Mouse (Mus musculus) hindbrain, embryonic 12.5 days (tissue): ENCODE measurements around the gene Dnajc6. TPM values are rescaled to one million over a fixed set of nuclear protein-coding genes. Genes with fewer than 3 reads are reported as not detected.
A peak's percentile ranks its signal among the peaks of the same experiment; 100 is the strongest.

ENCODE experiments used
- ATAC-seq: fragments of 200-750 bp; cut with Nextera tagmentation; 2 replicates; pipeline ENCODE4 v1.8.0; 2017; ENCODE audit warnings: moderate TSS enrichment; ENCODE audit not compliant: low FRiP score
- H3K27ac ChIP-seq: fragments of 300-500 bp; sonication (generic); 2 replicates; pipeline ENCODE4 v1.5.1; 2016; ENCODE audit warnings: mild to moderate bottlenecking
- H3K27me3 ChIP-seq: fragments of 300-500 bp; sonication (generic); 2 replicates; pipeline ENCODE4 v1.6.1; 2016; ENCODE audit warnings: mild to moderate bottlenecking
- H3K36me3 ChIP-seq: fragments of 300-500 bp; sonication (generic); 2 replicates; pipeline ENCODE4 v1.6.1; 2016; ENCODE audit warnings: mild to moderate bottlenecking
- H3K4me1 ChIP-seq: fragments of 300-500 bp; sonication (generic); 2 replicates; pipeline ENCODE4 v1.6.1; 2016
- H3K4me2 ChIP-seq: fragments of 300-500 bp; sonication (generic); replicated peaks from 2 replicates; pipeline ENCODE4 v1.6.1; 2016; ENCODE audit warnings: mild to moderate bottlenecking
- H3K4me3 ChIP-seq: fragments of 300-500 bp; sonication (generic); 2 replicates; pipeline ENCODE4 v1.5.1; 2016; ENCODE audit warnings: mild to moderate bottlenecking
- H3K9ac ChIP-seq: fragments of 300-500 bp; sonication (generic); 2 replicates; pipeline ENCODE4 v1.6.1; 2016; ENCODE audit warnings: mild to moderate bottlenecking, moderate library complexity
- H3K9me3 ChIP-seq: fragments of 300-500 bp; sonication (generic); replicated peaks from 2 replicates; pipeline ENCODE4 v1.6.1; 2016; ENCODE audit warnings: mild to moderate bottlenecking
- WGBS: fragments of 180-500 bp; shearing (Covaris S2); methylation state at CpG from one replicate; pipeline ENCODE4 v1.1.7; 2016; 5-methylcytosine and 5-hydroxymethylcytosine counted together
- polyA plus RNA-seq: library from polyadenylated mRNA; unstranded; fragments of >200 nt; fragmentation: Nextera tagmentation; extraction: Ambion mirVana; gene quantifications from 2 replicates; pipeline ENCODE4 v1.2.1, GENCODE M21; 2016

Gene Dnajc6
- 15.3 and 17.9 TPM in 2 replicates for polyA plus RNA-seq

GRCm38 (mm10) chr4:101496534-101497237, at the start of gene Dnajc6:
Gene Dnajc6 (plus strand): TSS chr4:101496648.
- Histone ChIP-seq H3K9me3 (no peaks in the 10 kb centered on the region), H3K27ac (no peak within 1 kb of the TSS), H3K9ac (peak within 1 kb of the TSS; percentile 67), H3K4me3 (peak within 1 kb of the TSS; percentile 67), H3K36me3 (no peaks in the 10 kb centered on the region), H3K27me3 (peaks cover 38% of the 10 kb centered on the region), H3K4me1 (peaks cover 15% of the 10 kb centered on the region), H3K4me2 (peak within 1 kb of the TSS; percentile 99)
- under 1% methylated on average over 52 of the region's 57 CpGs for WGBS
- peak; percentile 76 for ATAC-seq

GRCm38 (mm10) chr4:101448701-101449100, 47.7 kb upstream of the Dnajc6 start:
- no peaks in the 10 kb centered on the region for H3K9me3 ChIP-seq
- H3K27me3 ChIP-seq: no peaks in the 10 kb centered on the region
- H3K9ac ChIP-seq: no peak overlapping the region
- no peak overlapping the region for H3K4me3 ChIP-seq
- ATAC-seq: no peak
- no peaks in the 10 kb centered on the region for H3K4me1 ChIP-seq
- 82% methylated on average over 8 of the region's 8 CpGs for WGBS
- no peaks in the 10 kb centered on the region for H3K36me3 ChIP-seq
- H3K4me2 ChIP-seq: no peak overlapping the region
- H3K27ac ChIP-seq: no peak overlapping the region

- Histone ChIP-seq H3K4me2 (no peak overlapping the region), H3K4me1 (no peaks in the 10 kb centered on the region), H3K4me3 (no peak overlapping the region), H3K27ac (no peak overlapping the region), H3K9ac (no peak overlapping the region), H3K9me3 (no peaks in the 10 kb centered on the region), H3K27me3 (no peaks in the 10 kb centered on the region), H3K36me3 (no peaks in the 10 kb centered on the region)
- ATAC-seq: no peak
- WGBS: 94% methylated on average over 7 of the region's 7 CpGs
Measured at GRCm38 (mm10) chr4:101449344-101449743, 47.1 kb upstream of the Dnajc6 start.

- no peak overlapping the region for H3K9ac ChIP-seq
- H3K36me3 ChIP-seq: no peaks in the 10 kb centered on the region
- no peak for ATAC-seq
- no peaks in the 10 kb centered on the region for H3K4me1 ChIP-seq
- no peak overlapping the region for H3K4me2 ChIP-seq
- no peaks in the 10 kb centered on the region for H3K27me3 ChIP-seq
- H3K4me3 ChIP-seq: no peak overlapping the region
- H3K9me3 ChIP-seq: no peaks in the 10 kb centered on the region
- no peak overlapping the region for H3K27ac ChIP-seq
- 90% methylated on average over 20 of the region's 20 CpGs for WGBS
Measured at GRCm38 (mm10) chr4:101450150-101450780, 46.2 kb upstream of the Dnajc6 start.

GRCm38 (mm10) chr4:101451089-101451488, 45.4 kb upstream of the Dnajc6 start:
- Histone ChIP-seq H3K36me3 (no peaks in the 10 kb centered on the region), H3K27ac (no peak overlapping the region), H3K4me3 (no peak overlapping the region), H3K9me3 (no peaks in the 10 kb centered on the region), H3K4me1 (no peaks in the 10 kb centered on the region), H3K27me3 (no peaks in the 10 kb centered on the region), H3K4me2 (no peak overlapping the region), H3K9ac (no peak overlapping the region)
- ATAC-seq: no peak
- WGBS: 89% methylated on average over 4 of the region's 4 CpGs

- no peak overlapping the region for H3K4me2 ChIP-seq
- no peak overlapping the region for H3K9ac ChIP-seq
- no peak overlapping the region for H3K27ac ChIP-seq
- no peaks in the 10 kb centered on the region for H3K4me1 ChIP-seq
- H3K9me3 ChIP-seq: no peaks in the 10 kb centered on the region
- H3K4me3 ChIP-seq: no peak overlapping the region
- 92% methylated on average over 9 of the region's 9 CpGs for WGBS
- no peaks in the 10 kb centered on the region for H3K36me3 ChIP-seq
- H3K27me3 ChIP-seq: no peaks in the 10 kb centered on the region
- ATAC-seq: no peak
Measured at GRCm38 (mm10) chr4:101452829-101453228, 43.6 kb upstream of the Dnajc6 start.

GRCm38 (mm10) chr4:101457176-101457575, 39.3 kb upstream of the Dnajc6 start:
- ATAC-seq: no peak
- Histone ChIP-seq H3K36me3 (no peaks in the 10 kb centered on the region), H3K4me1 (no peaks in the 10 kb centered on the region), H3K9ac (no peak overlapping the region), H3K27me3 (no peaks in the 10 kb centered on the region), H3K4me3 (no peak overlapping the region), H3K27ac (no peak overlapping the region), H3K9me3 (no peaks in the 10 kb centered on the region), H3K4me2 (no peak overlapping the region)
- 90% methylated on average over 8 of the region's 8 CpGs for WGBS

GRCm38 (mm10) chr4:101458341-101458740, 38.1 kb upstream of the Dnajc6 start:
- H3K9me3 ChIP-seq: no peaks in the 10 kb centered on the region

GRCm38 (mm10) chr4:101459358-101459757, 37.1 kb upstream of the Dnajc6 start:
- WGBS: 93% methylated on average over 4 of the region's 4 CpGs
- Histone ChIP-seq H3K9ac (no peak overlapping the region), H3K9me3 (no peaks in the 10 kb centered on the region), H3K36me3 (no peaks in the 10 kb centered on the region), H3K4me2 (no peak overlapping the region), H3K27me3 (no peaks in the 10 kb centered on the region), H3K27ac (no peak overlapping the region), H3K4me3 (no peak overlapping the region), H3K4me1 (no peaks in the 10 kb centered on the region)
- no peak for ATAC-seq

More at GRCm38 (mm10) chr4:101458341-101458740, 38.1 kb upstream of the Dnajc6 start:
- ATAC-seq: no peak
- H3K9ac ChIP-seq: no peak overlapping the region
- no peak overlapping the region for H3K27ac ChIP-seq
- 58% methylated on average over 2 of the region's 2 CpGs for WGBS
- H3K27me3 ChIP-seq: no peaks in the 10 kb centered on the region
- H3K4me1 ChIP-seq: no peaks in the 10 kb centered on the region
- H3K36me3 ChIP-seq: no peaks in the 10 kb centered on the region
- no peak overlapping the region for H3K4me2 ChIP-seq
- H3K4me3 ChIP-seq: no peak overlapping the region

- H3K36me3 ChIP-seq: no peaks in the 10 kb centered on the region
- H3K27me3 ChIP-seq: no peaks in the 10 kb centered on the region
- H3K9ac ChIP-seq: no peak overlapping the region
- H3K4me3 ChIP-seq: no peak overlapping the region
- no peaks in the 10 kb centered on the region for H3K4me1 ChIP-seq
- no peaks in the 10 kb centered on the region for H3K9me3 ChIP-seq
- WGBS: 86% methylated on average over 1 of the region's 1 CpGs
- no peak for ATAC-seq
- H3K27ac ChIP-seq: no peak overlapping the region
- H3K4me2 ChIP-seq: no peak overlapping the region
Measured at GRCm38 (mm10) chr4:101460114-101460513, 36.3 kb upstream of the Dnajc6 start.

GRCm38 (mm10) chr4:101462065-101462464, 34.4 kb upstream of the Dnajc6 start:
- Histone ChIP-seq H3K4me3 (no peak overlapping the region), H3K4me2 (no peak overlapping the region), H3K36me3 (no peaks in the 10 kb centered on the region), H3K9me3 (no peaks in the 10 kb centered on the region), H3K9ac (no peak overlapping the region), H3K4me1 (no peaks in the 10 kb centered on the region), H3K27ac (no peak overlapping the region), H3K27me3 (no peaks in the 10 kb centered on the region)
- no peak for ATAC-seq
- WGBS: 93% methylated on average over 2 of the region's 2 CpGs

- 88% methylated on average over 3 of the region's 3 CpGs for WGBS
- no peaks in the 10 kb centered on the region for H3K36me3 ChIP-seq
- no peaks in the 10 kb centered on the region for H3K4me1 ChIP-seq
- H3K27me3 ChIP-seq: no peaks in the 10 kb centered on the region
- H3K9me3 ChIP-seq: no peaks in the 10 kb centered on the region
- no peak overlapping the region for H3K4me2 ChIP-seq
- no peak for ATAC-seq
- no peak overlapping the region for H3K27ac ChIP-seq
- H3K9ac ChIP-seq: no peak overlapping the region
- H3K4me3 ChIP-seq: no peak overlapping the region
Measured at GRCm38 (mm10) chr4:101466264-101466663, 30.2 kb upstream of the Dnajc6 start.

- 90% methylated on average over 5 of the region's 5 CpGs for WGBS
- no peaks in the 10 kb centered on the region for H3K36me3 ChIP-seq
- no peak overlapping the region for H3K4me3 ChIP-seq
Measured at GRCm38 (mm10) chr4:101469242-101469641, 27.2 kb upstream of the Dnajc6 start.

More at GRCm38 (mm10) chr4:101469242-101469641, 27.2 kb upstream of the Dnajc6 start:
- no peaks in the 10 kb centered on the region for H3K9me3 ChIP-seq
- H3K9ac ChIP-seq: no peak overlapping the region
- no peak overlapping the region for H3K27ac ChIP-seq
- H3K4me1 ChIP-seq: no peaks in the 10 kb centered on the region
- H3K4me2 ChIP-seq: no peak overlapping the region
- H3K27me3 ChIP-seq: no peaks in the 10 kb centered on the region
- ATAC-seq: no peak
